Mouse (Mus musculus) neural tube, embryonic 13.5 days (tissue): Measurements from ENCODE around the gene Cab39l. TPM values are rescaled to one million over a fixed set of nuclear protein-coding genes. Genes with fewer than 3 reads are reported as not detected.
"Not testable (repeated sequence)": the region's sequence is repeated elsewhere in the genome, so short reads cannot be mapped to it uniquely, and the experiment has no call there.

Source experiments
- ATAC-seq: fragments of 200-750 bp; cut with Nextera tagmentation; 2 replicates; pipeline ENCODE4 v1.8.0; 2017; ENCODE audit warnings: low read depth, mild to moderate bottlenecking, moderate TSS enrichment, moderate library complexity
- H3K27ac ChIP-seq: fragments of 300-500 bp; sonication (generic); replicated peaks from 2 replicates; pipeline ENCODE4 v1.5.1; 2015; ENCODE audit warnings: moderate library complexity, mild to moderate bottlenecking, inconsistent platforms
- H3K27me3 ChIP-seq: fragments of 300-500 bp; sonication (generic); 2 replicates; pipeline ENCODE4 v1.6.1; 2015; ENCODE audit warnings: mild to moderate bottlenecking, inconsistent platforms
- H3K36me3 ChIP-seq: fragments of 300-500 bp; sonication (generic); 2 replicates; pipeline ENCODE4 v1.6.1; 2015; ENCODE audit warnings: mild to moderate bottlenecking, inconsistent platforms
- H3K4me1 ChIP-seq: fragments of 300-500 bp; sonication (generic); replicated peaks from 2 replicates; pipeline ENCODE4 v1.6.1; 2015; ENCODE audit warnings: inconsistent platforms
- H3K4me2 ChIP-seq: fragments of 300-500 bp; sonication (generic); 2 replicates; pipeline ENCODE4 v1.6.1; 2015; ENCODE audit warnings: inconsistent platforms, mild to moderate bottlenecking, moderate library complexity
- H3K4me3 ChIP-seq: fragments of 300-500 bp; sonication (generic); 2 replicates; pipeline ENCODE4 v1.5.1; 2015; ENCODE audit warnings: mild to moderate bottlenecking, inconsistent platforms
- H3K9ac ChIP-seq: fragments of 300-500 bp; sonication (generic); 2 replicates; pipeline ENCODE4 v1.6.1; 2015; ENCODE audit warnings: moderate library complexity, mild to moderate bottlenecking, inconsistent platforms
- H3K9me3 ChIP-seq: fragments of 300-500 bp; sonication (generic); 2 replicates; pipeline ENCODE4 v1.6.1; 2016; ENCODE audit warnings: inconsistent platforms
- WGBS: fragments of 180-500 bp; shearing (Covaris S2); methylation state at CpG from one replicate; pipeline ENCODE4 v1.1.7; 2015; 5-methylcytosine and 5-hydroxymethylcytosine counted together
- polyA plus RNA-seq: library from polyadenylated mRNA; unstranded; fragments of >200 nt; fragmentation: Nextera tagmentation; extraction: Ambion mirVana; gene quantifications from 2 replicates; pipeline ENCODE4 v1.2.1, GENCODE M21; 2015

Cab39l gene
- polyA plus RNA-seq, 1 experiment from 2014 or later: 22.8 TPM

GRCm38 (mm10) chr14:59597398-59598259, 156.9 kb downstream of the Cab39l start, which contains the start of gene Cdadc1:
TSS of gene Cdadc1 (minus strand) at chr14:59597959.
- peak within 1 kb of the TSS; percentile 91 for H3K9ac ChIP-seq
- peak; percentile 94 for ATAC-seq
- peaks cover 4% of the 10 kb centered on the region; the same call in 1 of the 2 replicates for H3K27me3 ChIP-seq
- peaks cover 4% of the 10 kb centered on the region; the same call in 1 of the 2 replicates for H3K36me3 ChIP-seq
- peak within 1 kb of the TSS; percentile 92 for H3K4me3 ChIP-seq
- no peaks in the 10 kb centered on the region for H3K9me3 ChIP-seq
- H3K4me2 ChIP-seq: peak within 1 kb of the TSS; percentile 91
- under 1% methylated on average over 46 of the region's 48 CpGs for WGBS
- H3K27ac ChIP-seq: peak within 1 kb of the TSS; percentile 81
- peaks cover 9% of the 10 kb centered on the region for H3K4me1 ChIP-seq

- WGBS: 3% methylated on average over 8 of the region's 8 CpGs
- peak overlapping the region; percentile 81 for H3K27ac ChIP-seq
These were observed 157.5 kb downstream of the Cab39l start for GRCm38 (mm10) chr14:59598260-59598627.

GRCm38 (mm10) chr14:59604002-59604645, 163.4 kb downstream of the Cab39l start:
- 70% methylated on average over 5 of the region's 5 CpGs for WGBS
- H3K27me3 ChIP-seq: peaks cover 10% of the 10 kb centered on the region; the same call in 1 of the 2 replicates
- no peak overlapping the region for H3K4me3 ChIP-seq
- H3K27ac ChIP-seq: no peak overlapping the region
- no peak for ATAC-seq
- H3K4me2 ChIP-seq: no peak overlapping the region
- H3K9me3 ChIP-seq: no peaks in the 10 kb centered on the region
- no peaks in the 10 kb centered on the region for H3K4me1 ChIP-seq
- H3K9ac ChIP-seq: no peak overlapping the region
- no peaks in the 10 kb centered on the region for H3K36me3 ChIP-seq

More at GRCm38 (mm10) chr14:59598260-59598627, 157.5 kb downstream of the Cab39l start:
- peak; percentile 70 for ATAC-seq
- no peaks in the 10 kb centered on the region for H3K36me3 ChIP-seq
- H3K9me3 ChIP-seq: no peaks in the 10 kb centered on the region
- peak overlapping the region; percentile 91 for H3K4me2 ChIP-seq
- H3K9ac ChIP-seq: peak overlapping the region; percentile 91
- H3K4me1 ChIP-seq: peaks cover 9% of the 10 kb centered on the region
- H3K27me3 ChIP-seq: peaks cover 9% of the 10 kb centered on the region; the same call in 1 of the 2 replicates
- peak overlapping the region; percentile 92 for H3K4me3 ChIP-seq

- Histone ChIP-seq H3K36me3 (no peaks in the 10 kb centered on the region), H3K27me3 (peaks cover 10% of the 10 kb centered on the region; the same call in 1 of the 2 replicates), H3K4me2 (no peak overlapping the region), H3K9ac (no peak overlapping the region), H3K9me3 (no peaks in the 10 kb centered on the region), H3K4me3 (no peak overlapping the region), H3K27ac (no peak overlapping the region), H3K4me1 (no peaks in the 10 kb centered on the region)
- WGBS: 23% methylated on average over 5 of the region's 5 CpGs
- ATAC-seq: peak; percentile 71; the same call in 1 of the 2 replicates
These were observed 165.0 kb downstream of the Cab39l start for GRCm38 (mm10) chr14:59605671-59606353.

- Histone ChIP-seq H3K4me2 (no peak overlapping the region), H3K4me1 (no peaks in the 10 kb centered on the region), H3K9me3 (no peaks in the 10 kb centered on the region), H3K9ac (no peak overlapping the region), H3K27me3 (peaks cover 5% of the 10 kb centered on the region; the same call in 1 of the 2 replicates), H3K36me3 (no peaks in the 10 kb centered on the region), H3K27ac (no peak overlapping the region), H3K4me3 (no peak overlapping the region)
- ATAC-seq: no peak
- 60% methylated on average over 3 of the region's 3 CpGs for WGBS
These were observed 166.2 kb downstream of the Cab39l start for GRCm38 (mm10) chr14:59607021-59607420.

- 51% methylated on average over 14 of the region's 14 CpGs for WGBS
- no peaks in the 10 kb centered on the region for H3K27me3 ChIP-seq
- no peak overlapping the region for H3K9ac ChIP-seq
- no peak for ATAC-seq
- no peak overlapping the region for H3K27ac ChIP-seq
- H3K4me2 ChIP-seq: no peak overlapping the region
- no peaks in the 10 kb centered on the region for H3K36me3 ChIP-seq
- no peak overlapping the region for H3K4me3 ChIP-seq
- no peaks in the 10 kb centered on the region for H3K4me1 ChIP-seq
- no peaks in the 10 kb centered on the region for H3K9me3 ChIP-seq
These were observed 172.3 kb downstream of the Cab39l start for GRCm38 (mm10) chr14:59612920-59613625.

- WGBS: 82% methylated on average over 3 of the region's 3 CpGs
- H3K9me3 ChIP-seq, H3K4me3 ChIP-seq, H3K9ac ChIP-seq, H3K27ac ChIP-seq, H3K4me2 ChIP-seq, H3K27me3 ChIP-seq, ATAC-seq, H3K36me3 ChIP-seq, H3K4me1 ChIP-seq: not testable (repeated sequence)
These were observed 173.4 kb downstream of the Cab39l start for GRCm38 (mm10) chr14:59614149-59614548.

- H3K4me1 ChIP-seq: no peaks in the 10 kb centered on the region
- H3K36me3 ChIP-seq: no peaks in the 10 kb centered on the region
- no peak overlapping the region for H3K4me2 ChIP-seq
- no peak for ATAC-seq
- H3K4me3 ChIP-seq: no peak overlapping the region
- H3K9ac ChIP-seq: no peak overlapping the region
- no peaks in the 10 kb centered on the region for H3K9me3 ChIP-seq
- H3K27me3 ChIP-seq: peaks cover 9% of the 10 kb centered on the region; the same call in 1 of the 2 replicates
- WGBS: 53% methylated on average over 7 of the region's 7 CpGs
- no peak overlapping the region for H3K27ac ChIP-seq
These were observed 176.0 kb downstream of the Cab39l start for GRCm38 (mm10) chr14:59616802-59617201.

- Histone ChIP-seq H3K4me1 (peaks cover 37% of the 10 kb centered on the region), H3K36me3 (no peaks in the 10 kb centered on the region), H3K4me3 (no peak overlapping the region), H3K9me3 (no peaks in the 10 kb centered on the region), H3K27ac (no peak overlapping the region), H3K4me2 (peak overlapping the region; percentile 73), H3K27me3 (peaks cover 63% of the 10 kb centered on the region), H3K9ac (no peak overlapping the region)
- 22% methylated on average over 9 of the region's 9 CpGs for WGBS
- no peak for ATAC-seq
These were observed 183.6 kb downstream of the Cab39l start for GRCm38 (mm10) chr14:59624326-59624885.

GRCm38 (mm10) chr14:59625158-59625805, 184.5 kb downstream of the Cab39l start, which contains the start of gene Shisa2:
TSS of gene Shisa2 (plus strand) at chr14:59625308.
- peaks cover 69% of the 10 kb centered on the region for H3K27me3 ChIP-seq
- peak; percentile 91 for ATAC-seq
- WGBS: under 1% methylated on average over 65 of the region's 65 CpGs

More at GRCm38 (mm10) chr14:59625158-59625805, 184.5 kb downstream of the Cab39l start, which contains the start of gene Shisa2:
- H3K27ac ChIP-seq: peak within 1 kb of the TSS; percentile 78
- H3K36me3 ChIP-seq: no peaks in the 10 kb centered on the region
- no peaks in the 10 kb centered on the region for H3K9me3 ChIP-seq
- peak within 1 kb of the TSS; percentile 62 for H3K4me3 ChIP-seq
- H3K4me1 ChIP-seq: peaks cover 37% of the 10 kb centered on the region
- H3K9ac ChIP-seq: peak within 1 kb of the TSS; percentile 77
- H3K4me2 ChIP-seq: peak within 1 kb of the TSS; percentile 73
